Mouse (Mus musculus) kidney, postnatal 14 days (tissue): ENCODE results near the gene Cops2.

Source experiments
- DNase-seq: peaks from one replicate; pipeline ENCODE4 v3.0.0; 2022; ENCODE audit warnings: mixed read lengths

The Cops2 gene

GRCm38 (mm10) chr2:125858521-125859280, at the start of gene Cops2, which contains the start of gene Galk2:
Gene Cops2, minus strand, starts transcription at chr2:125859139.
Gene Galk2, plus strand, starts transcription at chr2:125859109.
- DNase-seq: peak; percentile 96

- no peak for DNase-seq
These were observed 48.8 kb upstream of the Cops2 start for GRCm38 (mm10) chr2:125907580-125908255.

- DNase-seq: no peak
These were observed 47.6 kb upstream of the Cops2 start for GRCm38 (mm10) chr2:125906407-125907066.

GRCm38 (mm10) chr2:125901426-125901825, 42.5 kb upstream of the Cops2 start:
- no peak for DNase-seq

GRCm38 (mm10) chr2:125900797-125901410, 42.0 kb upstream of the Cops2 start:
- DNase-seq: no peak

- DNase-seq: no peak
These were observed 37.4 kb upstream of the Cops2 start for GRCm38 (mm10) chr2:125896355-125896754.

GRCm38 (mm10) chr2:125895099-125895498, 36.2 kb upstream of the Cops2 start:
- DNase-seq: no peak

GRCm38 (mm10) chr2:125893096-125893495, 34.2 kb upstream of the Cops2 start:
- DNase-seq: peak; percentile 35

GRCm38 (mm10) chr2:125885891-125886576, 27.1 kb upstream of the Cops2 start:
- peak; percentile 6 for DNase-seq

GRCm38 (mm10) chr2:125870159-125870558, 11.2 kb upstream of the Cops2 start:
- DNase-seq: no peak

- DNase-seq: no peak
These were observed 9.4 kb upstream of the Cops2 start for GRCm38 (mm10) chr2:125868301-125868700.

- DNase-seq: peak; percentile 83
These were observed 7.3 kb upstream of the Cops2 start for GRCm38 (mm10) chr2:125866058-125866740.

- no peak for DNase-seq
These were observed 6.6 kb upstream of the Cops2 start for GRCm38 (mm10) chr2:125865585-125865984.

GRCm38 (mm10) chr2:125864551-125864950, 5.6 kb upstream of the Cops2 start:
- no peak for DNase-seq

GRCm38 (mm10) chr2:125863799-125864198, 4.9 kb upstream of the Cops2 start:
- no peak for DNase-seq

GRCm38 (mm10) chr2:125857707-125858106, 1.2 kb downstream of the Cops2 start:
- no peak for DNase-seq

- no peak for DNase-seq
These were observed 7.7 kb downstream of the Cops2 start for GRCm38 (mm10) chr2:125851237-125851636.

- DNase-seq: no peak
These were observed 20.1 kb downstream of the Cops2 start for GRCm38 (mm10) chr2:125838708-125839284.

- DNase-seq: no peak
These were observed 20.8 kb downstream of the Cops2 start for GRCm38 (mm10) chr2:125838091-125838490.

GRCm38 (mm10) chr2:125829924-125830323, 29.0 kb downstream of the Cops2 start:
- no peak for DNase-seq

GRCm38 (mm10) chr2:125827898-125828297, 31.0 kb downstream of the Cops2 start:
- DNase-seq: no peak

GRCm38 (mm10) chr2:125826201-125826600, 32.7 kb downstream of the Cops2 start:
- no peak for DNase-seq
